Mouse (Mus musculus) heart, embryonic 16.5 days (tissue): Measurements from ENCODE around the gene 1500015O10Rik. TPM values are rescaled to one million over a fixed set of nuclear protein-coding genes. Genes with fewer than 3 reads are reported as not detected.

Source experiments
- ATAC-seq: fragments of 200-750 bp; cut with Nextera tagmentation; replicated peaks from 2 replicates; pipeline ENCODE4 v1.8.0; 2017; ENCODE audit warnings: moderate number of reproducible peaks; ENCODE audit not compliant: insufficient read depth, low FRiP score; ENCODE audit errors: extremely low read depth
- H3K27ac ChIP-seq: fragments of 300-500 bp; sonication (generic); 2 replicates; pipeline ENCODE4 v1.5.1; 2014; ENCODE audit warnings: mild to moderate bottlenecking, low read length, control low read depth, moderate library complexity
- H3K27me3 ChIP-seq: fragments of 300-500 bp; sonication (generic); 2 replicates; pipeline ENCODE4 v1.6.1; 2014; ENCODE audit warnings: low read length, mixed read lengths; ENCODE audit not compliant: control insufficient read depth, insufficient read depth
- H3K36me3 ChIP-seq: fragments of 300-500 bp; sonication (generic); 2 replicates; pipeline ENCODE4 v1.6.1; 2014; ENCODE audit not compliant: control insufficient read depth, insufficient read depth
- H3K4me1 ChIP-seq: fragments of 300-500 bp; sonication (generic); 2 replicates; pipeline ENCODE4 v1.6.1; 2014; ENCODE audit warnings: low read length, mixed read lengths; ENCODE audit not compliant: control insufficient read depth, insufficient read depth
- H3K4me2 ChIP-seq: fragments of 300-500 bp; sonication (generic); 2 replicates; pipeline ENCODE4 v1.6.1; 2014; ENCODE audit warnings: low read depth, mild to moderate bottlenecking, control low read depth, low read length
- H3K4me3 ChIP-seq: fragments of 300-500 bp; sonication (generic); 2 replicates; pipeline ENCODE4 v1.5.1; 2014; ENCODE audit warnings: mild to moderate bottlenecking, control low read depth, low read length
- H3K9ac ChIP-seq: fragments of 300-500 bp; sonication (generic); 2 replicates; pipeline ENCODE4 v1.6.1; 2014; ENCODE audit warnings: low read length, control low read depth
- H3K9me3 ChIP-seq: fragments of 300-500 bp; sonication (generic); replicated peaks from 2 replicates; pipeline ENCODE4 v1.6.1; 2016; ENCODE audit warnings: low read length; ENCODE audit not compliant: control insufficient read depth
- WGBS: fragments of 180-500 bp; shearing (Covaris S2); extraction: QIAGEN DNeasy Blood & Tissue Kit; methylation state at CpG from one replicate; pipeline ENCODE4 v1.1.7; 2014; 5-methylcytosine and 5-hydroxymethylcytosine counted together
- polyA plus RNA-seq: library from polyadenylated mRNA; unstranded; fragments of >200 nt; fragmentation: Nextera tagmentation; extraction: Ambion mirVana; gene quantifications from 2 replicates; pipeline ENCODE4 v1.2.1, GENCODE M21; 2015

1500015O10Rik gene
- polyA plus RNA-seq, 1 experiment from 2014 or later = 19.4 TPM

DNA sequence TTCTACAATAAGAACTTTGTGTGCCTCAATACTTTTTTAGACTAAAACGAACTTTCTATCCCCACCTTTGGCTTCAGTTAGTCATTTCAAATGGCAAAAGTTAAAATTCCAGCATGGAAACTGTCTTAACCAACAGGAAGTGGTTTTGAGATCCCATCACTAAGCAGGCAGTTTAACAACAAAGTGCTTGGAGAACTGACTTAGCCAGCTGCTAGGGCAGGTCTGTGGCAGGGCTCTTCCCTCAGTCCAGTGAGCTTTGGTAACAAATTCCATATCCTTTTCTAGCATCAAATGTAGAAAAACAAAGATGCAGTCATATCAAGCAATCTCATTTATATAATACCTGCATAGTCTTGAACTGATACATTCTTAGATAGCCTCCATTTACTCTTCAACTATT lies 7.9 kb upstream of the 1500015O10Rik start:
- Histone ChIP-seq H3K4me3 (no peak overlapping the region), H3K4me2 (no peak overlapping the region), H3K27me3 (no peaks in the 10 kb centered on the region), H3K4me1 (no peaks in the 10 kb centered on the region), H3K27ac (no peak overlapping the region), H3K9me3 (no peaks in the 10 kb centered on the region; the same call in 1 of the 2 replicates), H3K9ac (no peak overlapping the region), H3K36me3 (no peaks in the 10 kb centered on the region)
- WGBS = 56% methylated on average over 1 of the region's 1 CpGs
- no peak for ATAC-seq

DNA sequence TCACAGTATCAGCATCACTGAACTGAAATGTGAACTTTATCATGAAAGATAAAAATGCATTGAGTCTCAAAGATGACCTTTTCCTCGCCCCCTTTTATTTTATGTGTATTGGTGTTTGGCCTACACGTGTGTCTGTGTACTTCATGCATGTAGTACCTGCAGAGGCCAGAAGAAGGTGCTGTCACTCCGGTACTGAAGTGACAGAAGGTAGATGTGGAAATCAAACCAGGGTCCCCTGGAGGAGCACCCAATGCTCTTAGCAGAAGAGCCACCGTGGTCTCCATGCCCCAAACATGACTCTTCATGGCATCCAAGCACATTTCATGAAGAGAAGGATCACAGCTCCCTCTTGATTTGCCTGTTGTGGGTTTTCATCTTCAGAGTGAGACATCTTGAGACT lies 1.7 kb downstream of the 1500015O10Rik start:
- Histone ChIP-seq H3K4me3 (no peak overlapping the region), H3K36me3 (no peaks in the 10 kb centered on the region), H3K4me2 (no peak overlapping the region), H3K4me1 (peaks cover 7% of the 10 kb centered on the region), H3K9ac (no peak overlapping the region), H3K27me3 (no peaks in the 10 kb centered on the region), H3K9me3 (peaks cover 4% of the 10 kb centered on the region; the same call in 1 of the 2 replicates), H3K27ac (no peak overlapping the region)
- ATAC-seq = no peak
- 76% methylated on average over 4 of the region's 4 CpGs for WGBS

- ATAC-seq = no peak
- Histone ChIP-seq H3K27ac (no peak overlapping the region), H3K36me3 (no peaks in the 10 kb centered on the region), H3K4me3 (no peak overlapping the region), H3K4me2 (no peak overlapping the region), H3K9ac (no peak overlapping the region), H3K4me1 (peaks cover 7% of the 10 kb centered on the region), H3K27me3 (no peaks in the 10 kb centered on the region), H3K9me3 (peaks cover 4% of the 10 kb centered on the region; the same call in 1 of the 2 replicates)
- WGBS = 78% methylated on average over 1 of the region's 1 CpGs
Measured at GRCm38 (mm10) chr1:43732657-43733056, 2.3 kb downstream of the 1500015O10Rik start.

DNA sequence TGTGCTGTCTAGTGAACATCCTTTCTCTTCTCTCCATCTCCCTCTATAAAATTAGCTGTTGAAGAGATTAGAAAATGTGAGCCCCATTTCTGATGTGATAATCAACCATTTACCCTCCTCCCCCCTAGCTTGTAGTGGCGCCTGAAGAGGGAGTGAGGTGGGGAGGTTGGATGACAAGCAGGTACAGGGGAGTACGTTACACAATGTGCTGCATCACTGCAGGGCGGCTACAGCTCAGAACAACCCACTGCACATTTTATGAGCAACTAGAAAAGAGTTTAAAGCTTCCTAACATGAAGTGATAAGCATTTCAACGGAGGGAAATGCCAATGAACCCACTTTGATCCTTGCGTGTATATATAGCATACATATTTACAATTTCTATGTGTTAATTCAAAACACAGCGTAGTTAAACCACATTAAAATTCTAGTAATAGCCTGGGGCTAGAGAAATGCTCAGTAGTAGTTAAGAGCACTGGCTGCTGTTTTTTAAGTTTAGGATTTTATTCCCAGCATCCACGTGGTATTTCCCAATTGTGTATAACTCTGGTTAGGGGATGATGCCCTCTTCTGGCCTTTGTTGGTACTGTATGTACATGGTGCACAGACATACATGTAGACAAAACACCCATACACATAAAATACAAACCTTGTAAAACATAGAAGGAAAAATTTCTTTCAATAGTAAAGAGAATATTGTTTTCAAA lies 7.6 kb downstream of the 1500015O10Rik start:
- Histone ChIP-seq H3K4me2 (no peak overlapping the region), H3K36me3 (no peaks in the 10 kb centered on the region), H3K9me3 (peaks cover 4% of the 10 kb centered on the region; the same call in 1 of the 2 replicates), H3K27me3 (no peaks in the 10 kb centered on the region), H3K27ac (no peak overlapping the region), H3K4me3 (no peak overlapping the region), H3K9ac (no peak overlapping the region), H3K4me1 (no peaks in the 10 kb centered on the region)
- no peak for ATAC-seq
- WGBS = 67% methylated on average over 7 of the region's 7 CpGs

GRCm38 (mm10) chr1:43738519-43738894 lies 8.1 kb downstream of the 1500015O10Rik start:
- H3K9ac ChIP-seq = no peak overlapping the region
- H3K9me3 ChIP-seq = peaks cover 4% of the 10 kb centered on the region; the same call in 1 of the 2 replicates
- ATAC-seq = no peak
- H3K4me1 ChIP-seq = no peaks in the 10 kb centered on the region
- no peak overlapping the region for H3K4me2 ChIP-seq
- no peaks in the 10 kb centered on the region for H3K27me3 ChIP-seq
- H3K36me3 ChIP-seq = no peaks in the 10 kb centered on the region
- H3K27ac ChIP-seq = no peak overlapping the region
- WGBS = 84% methylated on average over 10 of the region's 10 CpGs
- no peak overlapping the region for H3K4me3 ChIP-seq

DNA sequence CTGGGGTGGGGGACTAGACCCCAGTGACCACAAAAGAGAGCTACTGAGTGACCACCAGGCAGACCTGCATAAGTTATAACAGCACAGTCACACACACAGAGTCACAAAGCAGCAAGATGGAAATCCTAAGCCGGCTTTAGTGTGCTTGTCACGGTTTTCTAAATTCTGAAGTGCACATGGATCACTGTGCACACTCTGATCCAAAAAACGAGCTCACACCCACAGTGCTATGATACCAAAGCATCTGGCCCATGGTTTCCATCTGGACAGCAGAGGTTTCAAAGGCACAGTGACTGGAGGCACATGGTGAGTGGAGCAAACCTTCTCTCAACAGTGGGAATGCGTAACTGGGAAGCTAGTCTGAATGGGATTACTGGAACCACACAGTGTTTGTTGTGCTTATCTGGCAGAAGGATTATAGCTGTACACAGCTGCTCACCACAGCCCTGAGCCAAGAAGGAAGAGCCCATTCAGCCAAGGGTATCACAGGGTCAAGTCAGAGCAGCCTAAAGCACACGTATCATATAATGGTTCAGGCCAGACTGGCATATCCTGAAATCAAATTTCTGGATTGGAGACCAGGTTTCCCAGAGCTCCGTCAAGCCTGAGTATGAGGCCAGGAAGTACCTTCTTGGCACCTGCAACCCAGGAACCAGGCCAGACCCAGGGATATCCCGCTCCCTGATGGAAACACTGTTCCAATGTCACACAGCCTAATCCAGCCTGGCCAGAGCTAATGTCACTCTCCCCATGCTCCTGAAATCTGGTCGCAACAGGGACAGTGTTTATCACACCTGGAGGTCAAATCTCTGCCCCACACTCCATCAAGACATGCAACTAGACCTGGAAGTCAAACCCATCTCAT lies 24.3 kb downstream of the 1500015O10Rik start:
- Histone ChIP-seq H3K4me1 (no peaks in the 10 kb centered on the region), H3K27me3 (no peaks in the 10 kb centered on the region), H3K9ac (no peak overlapping the region), H3K4me2 (no peak overlapping the region), H3K36me3 (no peaks in the 10 kb centered on the region; the same call in 1 of the 2 replicates), H3K27ac (no peak overlapping the region), H3K4me3 (no peak overlapping the region), H3K9me3 (no peaks in the 10 kb centered on the region)
- ATAC-seq = no peak
- WGBS = 79% methylated on average over 8 of the region's 8 CpGs

DNA sequence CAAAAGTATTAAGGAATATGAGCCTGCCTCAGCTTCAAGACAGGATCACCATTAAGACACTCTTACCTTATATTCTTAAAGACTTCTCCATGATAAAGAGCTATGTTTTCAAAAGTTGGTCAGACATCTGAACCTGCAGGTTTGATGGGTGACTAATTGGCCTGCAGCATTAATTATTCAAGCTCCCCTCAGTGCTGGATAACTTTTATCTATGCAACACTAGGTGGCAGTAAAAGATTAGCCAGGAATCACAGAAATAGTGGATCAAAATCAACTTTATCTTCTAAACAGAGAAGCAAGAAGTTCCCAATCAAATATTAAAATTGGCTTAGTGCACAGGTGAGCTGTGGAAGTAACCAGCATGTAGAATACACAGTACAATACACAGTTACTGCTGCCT lies 29.7 kb downstream of the 1500015O10Rik start:
- no peaks in the 10 kb centered on the region for H3K4me1 ChIP-seq
- no peaks in the 10 kb centered on the region for H3K27me3 ChIP-seq
- H3K27ac ChIP-seq = no peak overlapping the region
- H3K36me3 ChIP-seq = peaks cover 4% of the 10 kb centered on the region
- no peak overlapping the region for H3K9ac ChIP-seq
- H3K9me3 ChIP-seq = no peaks in the 10 kb centered on the region
- H3K4me2 ChIP-seq = no peak overlapping the region
- ATAC-seq = no peak
- H3K4me3 ChIP-seq = no peak overlapping the region

GRCm38 (mm10) chr1:43764481-43764880 lies 34.1 kb downstream of the 1500015O10Rik start:
- Histone ChIP-seq H3K9me3 (no peaks in the 10 kb centered on the region), H3K4me2 (no peak overlapping the region), H3K4me3 (no peak overlapping the region), H3K9ac (no peak overlapping the region), H3K4me1 (no peaks in the 10 kb centered on the region), H3K27ac (no peak overlapping the region), H3K36me3 (peaks cover 4% of the 10 kb centered on the region; the same call in 1 of the 2 replicates), H3K27me3 (no peaks in the 10 kb centered on the region)
- 84% methylated on average over 2 of the region's 2 CpGs for WGBS
- no peak for ATAC-seq

- 90% methylated on average over 2 of the region's 2 CpGs for WGBS
- H3K36me3 ChIP-seq = peaks cover 5% of the 10 kb centered on the region
Measured at GRCm38 (mm10) chr1:43766328-43766727, 35.9 kb downstream of the 1500015O10Rik start.

More at GRCm38 (mm10) chr1:43766328-43766727, 35.9 kb downstream of the 1500015O10Rik start:
- ATAC-seq = no peak
- Histone ChIP-seq H3K9me3 (no peaks in the 10 kb centered on the region), H3K27me3 (no peaks in the 10 kb centered on the region), H3K9ac (no peak overlapping the region), H3K4me2 (no peak overlapping the region), H3K27ac (no peak overlapping the region), H3K4me3 (no peak overlapping the region), H3K4me1 (no peaks in the 10 kb centered on the region)
